12 mouse cellular contexts compared by ENCODE assay signal in the genomic region with DNA sequence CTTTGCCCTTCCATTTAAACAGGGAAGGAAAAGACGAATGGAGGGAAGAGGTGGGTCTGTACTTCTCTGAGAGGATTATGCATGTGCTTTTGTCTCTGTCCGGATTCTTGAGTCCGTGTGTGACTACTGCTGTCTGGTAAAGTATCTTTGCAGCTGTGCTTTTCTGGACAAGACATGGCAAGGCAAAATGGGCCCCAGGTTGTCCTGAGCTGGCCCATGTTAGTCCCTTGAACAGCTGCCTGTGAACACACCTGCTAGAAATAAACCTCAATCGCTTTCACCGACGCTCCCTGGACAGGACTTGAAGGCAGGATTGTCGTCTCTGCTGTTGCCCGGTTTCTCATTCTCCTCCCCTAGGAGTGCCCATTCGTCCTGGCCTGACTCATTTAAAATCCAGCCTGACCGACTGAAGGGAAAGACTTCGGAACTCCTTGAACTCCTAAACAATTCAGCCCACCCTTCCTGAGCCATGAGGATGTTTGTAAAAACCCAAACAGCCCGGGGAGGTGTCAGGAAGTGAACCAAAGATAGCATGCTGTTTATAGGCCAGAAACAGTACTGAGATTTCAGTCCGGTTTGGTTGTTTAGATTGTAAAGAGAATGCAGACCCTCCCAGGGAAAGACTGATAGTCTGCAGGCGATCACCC.
DNase-seq lines count a peak whose midpoint lies in the region; ATAC-seq and TF ChIP-seq lines count a peak whose summit lies in the region.
"Had no signal": no experiment of that assay in that cellular context is flagged by ENCODE, and none has a peak within 500 bp of the region (broad histone marks: within the 10 kb centered on the region; RNA-seq: fewer than 3 reads in every experiment).

No protein-coding gene starts in this region.

- ATAC-seq in heart, embryonic 15.5 days (replicated peaks; ENCODE audit: insufficient number of reproducible peaks, insufficient read depth, low FRiP score, low read depth), result no peak
- peak; percentile 62 for ATAC-seq in lung, embryonic 14.5 days (ENCODE audit: insufficient read depth)
- ATAC-seq: forebrain, postnatal 0 days; midbrain, embryonic 16.5 days had no signal

- H3K27me3 ChIP-seq in heart, embryonic 15.5 days, result no peaks in the 10 kb centered on the region
- H3K27me3 ChIP-seq in lung, embryonic 14.5 days (ENCODE audit: insufficient read depth, low read length), result no peaks in the 10 kb centered on the region
- H3K27me3 ChIP-seq: limb, embryonic 13.5 days had no signal

- no peak for TF ChIP-seq CTCF in lung, embryonic 14.5 days (IDR thresholded peaks at IDR 0.05; ENCODE audit: low read depth)

- peak; percentile 16 for DNase-seq in gastrocnemius, adult 18-20 months (ENCODE audit: low spot score)
- no peak for DNase-seq in gastrocnemius, adult 8-10 months (ENCODE audit: low spot score in 2 of 2)
- peak; percentile 73 for DNase-seq in lung, embryonic 14.5 days
- no peak for DNase-seq in thymus, postnatal 4 days
- no peak for DNase-seq in ovary, postnatal 14 days (ENCODE audit: low spot score)
- DNase-seq in urinary bladder, postnatal 14 days (ENCODE audit: low spot score), result no peak
- DNase-seq: cerebellum, adult 9-11 months; forebrain, postnatal 0 days had no signal

- peaks cover 14% of the 10 kb centered on the region for H3K4me1 ChIP-seq in brown adipose tissue, adult 24 weeks (ENCODE audit: control insufficient read depth, insufficient read depth, insufficient read length, low read length)
- peaks cover 33% of the 10 kb centered on the region for H3K4me1 ChIP-seq in heart, embryonic 15.5 days (replicated peaks)
- H3K4me1 ChIP-seq in lung, embryonic 14.5 days (ENCODE audit: insufficient read depth), result no peaks in the 10 kb centered on the region

- no peak overlapping the region for H3K9ac ChIP-seq in heart, embryonic 15.5 days
- H3K9ac ChIP-seq in lung, embryonic 14.5 days, result no peak overlapping the region
- H3K9ac ChIP-seq: forebrain, postnatal 0 days; limb, embryonic 13.5 days had no signal

- no peaks in the 10 kb centered on the region for H3K9me3 ChIP-seq in heart, embryonic 15.5 days (replicated peaks)
- no peaks in the 10 kb centered on the region for H3K9me3 ChIP-seq in lung, embryonic 14.5 days (ENCODE audit: low read depth, low read length)
- H3K9me3 ChIP-seq: limb, embryonic 13.5 days had no signal

- WGBS in heart, embryonic 15.5 days, result 40% methylated on average over 14 of the region's 14 CpGs
- WGBS in lung, embryonic 14.5 days, result 32% methylated on average over 14 of the region's 14 CpGs

- peak overlapping the region; percentile 93 for H3K27ac ChIP-seq in brown adipose tissue, adult 24 weeks (replicated peaks; ENCODE audit: low read depth, low read length)
- H3K27ac ChIP-seq in heart, embryonic 15.5 days, result peak overlapping the region; percentile 40; the same call in 1 of the 2 replicates
- no peak overlapping the region; the same call in 1 of the 2 replicates for H3K27ac ChIP-seq in lung, embryonic 14.5 days (ENCODE audit: low read depth)
- H3K27ac ChIP-seq: limb, embryonic 13.5 days had no signal

- H3K4me2 ChIP-seq in heart, embryonic 15.5 days, result no peak overlapping the region
- no peak overlapping the region for H3K4me2 ChIP-seq in lung, embryonic 14.5 days
- H3K4me2 ChIP-seq: limb, embryonic 13.5 days had no signal

- H3K4me3 ChIP-seq in brown adipose tissue, adult 24 weeks (ENCODE audit: insufficient read depth, low read depth, low read length), result no peak overlapping the region
- H3K4me3 ChIP-seq in heart, embryonic 15.5 days, result no peak overlapping the region
- H3K4me3 ChIP-seq in lung, embryonic 14.5 days (ENCODE audit: low read depth, low read length), result no peak overlapping the region
- H3K4me3 ChIP-seq: limb, embryonic 13.5 days had no signal

- no peaks in the 10 kb centered on the region for H3K36me3 ChIP-seq in heart, embryonic 15.5 days
- no peaks in the 10 kb centered on the region for H3K36me3 ChIP-seq in lung, embryonic 14.5 days (ENCODE audit: insufficient read depth)
- H3K36me3 ChIP-seq: limb, embryonic 13.5 days had no signal

Comparison
In these comparisons a context has a peak if more than half of its experiments do, and no peak if none do; other contexts are left out.
1. DNase-seq: peak in gastrocnemius, adult 18-20 months (single experiment) and lung, embryonic 14.5 days (single experiment); none in gastrocnemius, adult 8-10 months (0 of 2), thymus, postnatal 4 days (single experiment), ovary, postnatal 14 days (single experiment) and urinary bladder, postnatal 14 days (single experiment).